Mouse (Mus musculus) kidney, adult 11 months (tissue): ENCODE measurements at regions not wholly inside any gene's neighbourhood (a gene's known extent, or its start where the extent isn't known, plus 50 kb on each side); places are given as distances from the start of the nearest gene placed in this dataset.
A peak's percentile ranks its signal among the peaks of the same experiment; 100 is the strongest.

Experiments used
- DNase-seq: peaks from one replicate; pipeline ENCODE4 v3.0.0; 2022

GRCm38 (mm10) chr8:127914914-127915313 lies 443.5 kb upstream of the Nrp1 start:
- DNase-seq: no peak

GRCm38 (mm10) chr8:127915591-127916028 lies 442.8 kb upstream of the Nrp1 start:
- DNase-seq: no peak

- no peak for DNase-seq
Observed at GRCm38 (mm10) chr8:127921925-127922324, 436.5 kb upstream of the Nrp1 start.

GRCm38 (mm10) chr8:127923321-127923720 lies 435.1 kb upstream of the Nrp1 start:
- DNase-seq: no peak

GRCm38 (mm10) chr8:127932276-127932675 lies 426.1 kb upstream of the Nrp1 start:
- no peak for DNase-seq

GRCm38 (mm10) chr8:127936792-127937435 lies 421.5 kb upstream of the Nrp1 start:
- DNase-seq: no peak

- DNase-seq: no peak
Observed at GRCm38 (mm10) chr8:127939284-127939985, 419.0 kb upstream of the Nrp1 start.

GRCm38 (mm10) chr8:127939986-127940359 lies 418.4 kb upstream of the Nrp1 start:
- no peak for DNase-seq

- DNase-seq: no peak
Observed at GRCm38 (mm10) chr8:127942319-127942718, 416.1 kb upstream of the Nrp1 start.

- DNase-seq: no peak
Observed at GRCm38 (mm10) chr8:127944955-127945498, 413.4 kb upstream of the Nrp1 start.

- DNase-seq: peak; percentile 39
Observed at GRCm38 (mm10) chr8:127957571-127957970, 400.8 kb upstream of the Nrp1 start.

- no peak for DNase-seq
Observed at GRCm38 (mm10) chr8:127958351-127959044, 399.9 kb upstream of the Nrp1 start.

GRCm38 (mm10) chr8:127962862-127963261 lies 395.5 kb upstream of the Nrp1 start:
- DNase-seq: no peak

GRCm38 (mm10) chr8:127963625-127964024 lies 394.8 kb upstream of the Nrp1 start:
- DNase-seq: no peak

GRCm38 (mm10) chr8:127964801-127965200 lies 393.6 kb upstream of the Nrp1 start:
- no peak for DNase-seq

GRCm38 (mm10) chr8:127965341-127965740 lies 393.1 kb upstream of the Nrp1 start:
- DNase-seq: no peak

- DNase-seq: no peak
Observed at GRCm38 (mm10) chr8:127968026-127968425, 390.4 kb upstream of the Nrp1 start.

- no peak for DNase-seq
Observed at GRCm38 (mm10) chr8:127973194-127973593, 385.2 kb upstream of the Nrp1 start.

- no peak for DNase-seq
Observed at GRCm38 (mm10) chr8:127977746-127978145, 380.7 kb upstream of the Nrp1 start.

- DNase-seq: no peak
Observed at GRCm38 (mm10) chr8:127979180-127980030, 379.0 kb upstream of the Nrp1 start.

- no peak for DNase-seq
Observed at GRCm38 (mm10) chr8:127982165-127982564, 376.2 kb upstream of the Nrp1 start.

- DNase-seq: no peak
Observed at GRCm38 (mm10) chr8:127985616-127986015, 372.8 kb upstream of the Nrp1 start.

GRCm38 (mm10) chr8:127988887-127989286 lies 369.5 kb upstream of the Nrp1 start:
- no peak for DNase-seq
